Mouse (Mus musculus): ENCODE data around the gene Olfr983. TPM values are rescaled to one million over a fixed set of nuclear protein-coding genes. Genes with fewer than 3 reads are reported as not detected.

The Olfr983 gene
- polyA plus RNA-seq, 1 experiment from 2014 or later = not detected

- Histone ChIP-seq H3K36me3 (no peaks in the 10 kb centered on the region), H3K4me2 (no peak overlapping the region), H3K9ac (replicated peaks) (no peak overlapping the region), H3K4me1 (replicated peaks) (no peaks in the 10 kb centered on the region), H3K27me3 (no peaks in the 10 kb centered on the region), H3K4me3 (replicated peaks) (no peak overlapping the region), H3K27ac (no peak overlapping the region), H3K9me3 (no peaks in the 10 kb centered on the region)
- no peak for ATAC-seq (ENCODE audit: insufficient number of reproducible peaks, insufficient read depth, low FRiP score, low TSS enrichment, low read depth)
- 92% methylated on average over 19 of the region's 19 CpGs for WGBS
Observed at GRCm38 (mm10) chr9:40050138-40050537, 43.3 kb downstream of the Olfr983 start.

Other genes starting within 250 kb of the Olfr983 start
- not detected in 2 replicates for gene Olfr972, start 227.2 kb downstream of the Olfr983 start, polyA plus RNA-seq (2016; fragmentation: Nextera tagmentation; extraction: Ambion mirVana)
- gene Olfr229, start 186.3 kb downstream of the Olfr983 start, polyA plus RNA-seq (2016; fragmentation: Nextera tagmentation; extraction: Ambion mirVana) = not detected in 2 replicates
- gene Olfr974, start 156.1 kb downstream of the Olfr983 start, polyA plus RNA-seq (2016; fragmentation: Nextera tagmentation; extraction: Ambion mirVana) = not detected in 2 replicates
- gene Olfr975, start 141.5 kb downstream of the Olfr983 start, polyA plus RNA-seq (2016; fragmentation: Nextera tagmentation; extraction: Ambion mirVana) = not detected in 2 replicates
- gene Olfr976, start 132.5 kb downstream of the Olfr983 start, polyA plus RNA-seq (2016; fragmentation: Nextera tagmentation; extraction: Ambion mirVana) = not detected in 2 replicates
- not detected in 2 replicates for gene Olfr978, start 101.5 kb downstream of the Olfr983 start, polyA plus RNA-seq (2016; fragmentation: Nextera tagmentation; extraction: Ambion mirVana)
- gene Olfr979, start 90.1 kb downstream of the Olfr983 start, polyA plus RNA-seq (2016; fragmentation: Nextera tagmentation; extraction: Ambion mirVana) = not detected in 2 replicates
- gene Olfr980, start 84.0 kb downstream of the Olfr983 start, polyA plus RNA-seq (2016; fragmentation: Nextera tagmentation; extraction: Ambion mirVana) = not detected in 2 replicates
- gene Olfr981, start 72.1 kb downstream of the Olfr983 start, polyA plus RNA-seq (2016; fragmentation: Nextera tagmentation; extraction: Ambion mirVana) = not detected in 2 replicates
- gene Olfr982, start 19.8 kb downstream of the Olfr983 start, polyA plus RNA-seq (2016; fragmentation: Nextera tagmentation; extraction: Ambion mirVana) = not detected in 2 replicates
- gene Olfr984, start 20.6 kb upstream of the Olfr983 start, polyA plus RNA-seq (2016; fragmentation: Nextera tagmentation; extraction: Ambion mirVana) = 0.04 TPM in 1 of 2 replicates, not detected in the other
- gene Olfr985, start 36.6 kb upstream of the Olfr983 start, polyA plus RNA-seq (2016; fragmentation: Nextera tagmentation; extraction: Ambion mirVana) = not detected in 2 replicates
- not detected in 2 replicates for gene Tmem225, start 54.5 kb upstream of the Olfr983 start, polyA plus RNA-seq (2016; fragmentation: Nextera tagmentation; extraction: Ambion mirVana)
- not detected in 2 replicates for gene Olfr986, start 87.3 kb upstream of the Olfr983 start, polyA plus RNA-seq (2016; fragmentation: Nextera tagmentation; extraction: Ambion mirVana)
- gene Zfp202, start 98.7 kb upstream of the Olfr983 start, polyA plus RNA-seq (2016; fragmentation: Nextera tagmentation; extraction: Ambion mirVana) = 7.4 and 8.8 TPM in 2 replicates
- 0.65 and 1.5 TPM in 2 replicates for gene Scn3b, start 175.6 kb upstream of the Olfr983 start, polyA plus RNA-seq (2016; fragmentation: Nextera tagmentation; extraction: Ambion mirVana)

Measured in limb, embryonic 12.5 days (tissue).